ENCODE assay signal across 9 mouse cellular contexts in the genomic region with DNA sequence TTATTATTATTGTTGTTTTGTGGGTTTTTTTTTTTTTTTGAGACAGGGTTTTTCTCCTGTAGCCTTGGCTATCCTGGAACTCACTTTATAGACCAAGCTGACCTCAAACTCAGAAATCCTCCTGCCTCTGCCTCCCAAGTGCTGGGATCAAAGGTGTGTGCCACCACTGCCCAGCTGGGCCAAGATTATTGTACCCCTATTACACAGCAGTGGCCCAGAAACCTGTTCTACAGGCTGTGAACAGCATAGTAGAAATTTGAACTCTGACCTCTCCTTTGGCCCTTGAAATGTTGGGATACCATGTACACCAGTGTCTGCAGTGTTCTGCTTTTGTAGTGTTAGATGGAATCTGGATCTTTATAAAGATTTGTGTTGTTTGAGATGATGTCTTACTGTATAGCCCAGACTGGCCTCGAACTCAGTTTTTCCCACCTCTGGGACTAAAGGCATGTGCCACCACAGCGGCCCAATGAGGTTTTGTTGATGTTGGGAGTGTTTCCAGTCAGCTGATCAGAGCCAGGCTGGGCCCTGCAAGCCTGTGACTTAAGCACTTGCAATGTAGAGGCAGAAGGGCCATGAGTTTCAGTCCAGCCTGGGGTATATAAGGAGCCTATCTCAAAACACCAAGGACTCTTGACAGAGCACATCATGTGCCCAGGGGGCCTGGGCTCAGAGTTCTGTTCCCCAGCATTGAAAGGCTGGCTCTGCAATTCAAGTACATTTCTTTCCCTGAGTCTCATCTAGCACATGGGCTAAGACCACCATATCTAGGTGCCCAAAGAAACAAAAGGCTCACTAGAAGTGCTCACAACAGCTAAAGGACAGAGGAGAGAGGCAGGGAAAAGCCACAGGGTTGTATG. TPM values are rescaled to one million over a fixed set of nuclear protein-coding genes. Genes with fewer than 3 reads are reported as not detected.
DNase-seq lines count a peak whose midpoint lies in the region; ATAC-seq and TF ChIP-seq lines count a peak whose summit lies in the region.
"Had no signal": no experiment of that assay in that cellular context is flagged by ENCODE, and none has a peak within 500 bp of the region (broad histone marks: within the 10 kb centered on the region; RNA-seq: fewer than 3 reads in every experiment).

No protein-coding gene starts in this region.

- intact Hi-C loops in gastrocnemius, postnatal 14 days (cut with DNase I; ENCODE audit: low total_unique reads): loop anchor here (5.0 to 10.0 kb wide), 2 partner anchors 35 to 77 kb away; no protein-coding TSS in a partner anchor

- TF ChIP-seq EP300 in CH12.LX (IDR thresholded peaks at IDR 0.05; ENCODE audit: low read length): no peak

- no peak for TF ChIP-seq RAD21 in CH12.LX (IDR thresholded peaks at IDR 0.05; ENCODE audit: low read depth, low read length)

- no peak overlapping the region for H3K9ac ChIP-seq in forebrain, embryonic 11.5 days (ENCODE audit: low read length)
- no peak overlapping the region for H3K9ac ChIP-seq in CH12.LX (ENCODE audit: insufficient read depth, low read depth)
- no peak overlapping the region for H3K9ac ChIP-seq in heart, embryonic 14.5 days (ENCODE audit: low read length)
- no peak overlapping the region for H3K9ac ChIP-seq in midbrain, embryonic 11.5 days (ENCODE audit: low read length)

- in situ Hi-C loops in CH12.LX (cut with MboI; ENCODE audit: low pct_ligation_motif_present, low pct_unique_long_range_greater_than_20kb, low sequenced_read_pairs): no loop called here

- peaks cover 28% of the 10 kb centered on the region for H3K36me3 ChIP-seq in forebrain, embryonic 10.5 days (replicated peaks)
- no peaks in the 10 kb centered on the region for H3K36me3 ChIP-seq in forebrain, embryonic 11.5 days (ENCODE audit: control insufficient read depth, insufficient read depth, low read length)
- peaks cover 0 to 31% of the 10 kb centered on the region in 2 experiments for H3K36me3 ChIP-seq in CH12.LX (replicated peaks in 1 of 2; ENCODE audit: control insufficient read depth in 1 of 2, insufficient read depth in 1 of 2, low read length in 1 of 2)
- H3K36me3 ChIP-seq in heart, embryonic 14.5 days (ENCODE audit: control insufficient read depth, insufficient read depth, low read length): peaks cover 24% of the 10 kb centered on the region
- no peaks in the 10 kb centered on the region for H3K36me3 ChIP-seq in midbrain, embryonic 11.5 days (ENCODE audit: control insufficient read depth, insufficient read depth, low read length)

- H3K4me1 ChIP-seq in forebrain, embryonic 10.5 days: peaks cover 49% of the 10 kb centered on the region
- H3K4me1 ChIP-seq in forebrain, embryonic 11.5 days (replicated peaks; ENCODE audit: control insufficient read depth, insufficient read depth, low read length): peaks cover 15% of the 10 kb centered on the region
- peaks cover 8 to 32% of the 10 kb centered on the region in 2 experiments for H3K4me1 ChIP-seq in CH12.LX (ENCODE audit: control insufficient read depth in 1 of 2, insufficient read depth in 2 of 2)
- peaks cover 17 to 28% of the 10 kb centered on the region in 2 experiments for H3K4me1 ChIP-seq in heart, embryonic 14.5 days (ENCODE audit: control insufficient read depth in 2 of 2, insufficient read depth in 2 of 2, low read length in 2 of 2)
- H3K4me1 ChIP-seq in midbrain, embryonic 11.5 days (ENCODE audit: control insufficient read depth, insufficient read depth, low read length): peaks cover 21% of the 10 kb centered on the region

- peak overlapping the region; percentile 97; the same call in 1 of the 2 replicates for H3K4me3 ChIP-seq in forebrain, embryonic 10.5 days
- no peak overlapping the region for H3K4me3 ChIP-seq in forebrain, embryonic 11.5 days (ENCODE audit: low read depth, low read length)
- no peak overlapping the region for H3K4me3 ChIP-seq in CH12.LX (replicated peaks in 1 of 3; ENCODE audit: low read depth in 2 of 3, low read length in 2 of 3, poor library complexity in 1 of 3)
- H3K4me3 ChIP-seq in heart, embryonic 14.5 days (ENCODE audit: control insufficient read depth in 1 of 2, insufficient read depth in 1 of 2, low read depth in 1 of 2, low read length in 2 of 2): peak overlapping the region in 1 of 2 experiments; percentile 77; a peak in 1 of 4 replicates
- H3K4me3 ChIP-seq in midbrain, embryonic 11.5 days (ENCODE audit: low read depth, low read length): no peak overlapping the region

- TF ChIP-seq POLR2A in CH12.LX (IDR thresholded peaks at IDR 0.05; ENCODE audit: low read depth, low read length): no peak

- WGBS in forebrain, embryonic 10.5 days: 87% methylated on average over 2 of the region's 2 CpGs
- 92% methylated on average over 2 of the region's 2 CpGs for WGBS in forebrain, embryonic 11.5 days
- WGBS in heart, embryonic 14.5 days: 75% methylated on average over 2 of the region's 2 CpGs
- whole genome bisulfite sequencing in midbrain, embryonic 11.5 days: 93% methylated on average over 2 of the region's 2 CpGs

- H3K79me2 ChIP-seq in CH12.LX (replicated peaks; ENCODE audit: control insufficient read depth, extremely low read depth, insufficient read depth, poor library complexity, severe bottlenecking): peaks cover 23% of the 10 kb centered on the region

- H3K27me3 ChIP-seq in forebrain, embryonic 10.5 days (ENCODE audit: poor library complexity, severe bottlenecking): no peaks in the 10 kb centered on the region
- no peaks in the 10 kb centered on the region for H3K27me3 ChIP-seq in forebrain, embryonic 11.5 days (ENCODE audit: control insufficient read depth, insufficient read depth, low read length)
- H3K27me3 ChIP-seq in CH12.LX (replicated peaks): no peaks in the 10 kb centered on the region
- H3K27me3 ChIP-seq in heart, embryonic 14.5 days (ENCODE audit: control insufficient read depth, insufficient read depth, low read length): no peaks in the 10 kb centered on the region
- no peaks in the 10 kb centered on the region for H3K27me3 ChIP-seq in midbrain, embryonic 11.5 days (ENCODE audit: control insufficient read depth, insufficient read depth, low read length)

- no peak for ATAC-seq in forebrain, embryonic 11.5 days (replicated peaks; ENCODE audit: low FRiP score)
- no peak for ATAC-seq in heart, embryonic 14.5 days (ENCODE audit: insufficient number of reproducible peaks, insufficient read depth, low FRiP score, low read depth)
- ATAC-seq in midbrain, embryonic 11.5 days (ENCODE audit: low FRiP score): no peak

- TF ChIP-seq CTCF in CH12.LX (conservative IDR thresholded peaks at IDR 0.05 in 1 of 2, IDR thresholded peaks at IDR 0.05 in 1 of 2; ENCODE audit: low read depth in 2 of 2, low read length in 2 of 2): no peak

- no peak for DNase-seq in forebrain, embryonic 10.5 days (ENCODE audit: extremely low spot score, low spot score)
- no peak for DNase-seq in forebrain, embryonic 11.5 days (ENCODE audit: low spot score)
- DNase-seq in CH12.LX (ENCODE audit: extremely low read depth): no peak
- DNase-seq in midbrain, embryonic 11.5 days (ENCODE audit: low spot score, missing footprints): no peak
- no peak for DNase-seq in yolk sac, embryonic 10.5 days (ENCODE audit: low spot score)
- DNase-seq in gastrocnemius, postnatal 14 days: no peak
- no peak for DNase-seq in adrenal gland, postnatal 10 days

- no peak overlapping the region for H3K27ac ChIP-seq in forebrain, embryonic 10.5 days
- no peak overlapping the region for H3K27ac ChIP-seq in forebrain, embryonic 11.5 days (ENCODE audit: low read depth, low read length)
- no peak overlapping the region for H3K27ac ChIP-seq in CH12.LX (ENCODE audit: insufficient read depth, low read depth)
- peak overlapping the region in 1 of 2 experiments; percentile 15; a peak in 1 of 4 replicates for H3K27ac ChIP-seq in heart, embryonic 14.5 days (replicated peaks in 1 of 2; ENCODE audit: control insufficient read depth in 1 of 2, insufficient read depth in 1 of 2, low read depth in 2 of 2, low read length in 2 of 2)
- H3K27ac ChIP-seq in midbrain, embryonic 11.5 days (ENCODE audit: low read depth, low read length): no peak overlapping the region

- H3K4me2 ChIP-seq in forebrain, embryonic 11.5 days (ENCODE audit: low read depth, low read length, severe bottlenecking): no peak overlapping the region
- H3K4me2 ChIP-seq in CH12.LX (ENCODE audit: insufficient read depth, low read depth, poor library complexity, severe bottlenecking): peak overlapping the region; percentile 86
- H3K4me2 ChIP-seq in heart, embryonic 14.5 days (ENCODE audit: low read length): peak overlapping the region; percentile 85
- peak overlapping the region; percentile 65; the same call in 1 of the 2 replicates for H3K4me2 ChIP-seq in midbrain, embryonic 11.5 days

- H3K9me3 ChIP-seq in forebrain, embryonic 10.5 days: no peaks in the 10 kb centered on the region
- H3K9me3 ChIP-seq in forebrain, embryonic 11.5 days (ENCODE audit: control insufficient read depth, low read length): no peaks in the 10 kb centered on the region
- H3K9me3 ChIP-seq in CH12.LX (replicated peaks; ENCODE audit: low read length): no peaks in the 10 kb centered on the region
- no peaks in the 10 kb centered on the region for H3K9me3 ChIP-seq in heart, embryonic 14.5 days (ENCODE audit: control insufficient read depth, low read length)
- no peaks in the 10 kb centered on the region for H3K9me3 ChIP-seq in midbrain, embryonic 11.5 days (ENCODE audit: control insufficient read depth, low read length)

- dilution Hi-C loops in CH12.LX (cut with MboI; ENCODE audit: extremely low pct_ligation_motif_present, extremely low pct_unique_long_range_greater_than_20kb, low sequenced_read_pairs): no loop called here

RNA-seq across cellular contexts. Expression of a gene that starts 1.0 kb away (rescaled TPM):
- polyA plus RNA-seq in forebrain, embryonic 10.5 days (2016; fragmentation: Nextera tagmentation; extraction: Ambion mirVana): 0.02 TPM in 1 of 2 replicates, not detected in the other
- polyA plus RNA-seq in forebrain, embryonic 11.5 days (2014; fragmentation: Nextera tagmentation; extraction: Ambion mirVana): not detected in 2 replicates
- total RNA-seq in CH12.LX (2012; rRNA removed): not detected in 2 replicates
- not detected in 2 replicates for total RNA-seq in CH12.LX (2014; rRNA removed)
- polyA plus RNA-seq in CH12.LX (2012; ENCODE audit: insufficient read length, low read depth): 0.07 TPM in 1 of 2 replicates, not detected in the other
- polyA plus RNA-seq in heart, embryonic 14.5 days (2014; fragmentation: Nextera tagmentation; extraction: Ambion mirVana): not detected in 2 replicates
- polyA plus RNA-seq in midbrain, embryonic 11.5 days (2014; fragmentation: Nextera tagmentation; extraction: Ambion mirVana): 0.04 TPM in 1 of 2 replicates, not detected in the other
- total RNA-seq in gastrocnemius, postnatal 14 days (2021): under 1 TPM in 1 of 2 experiments, not detected in 1; 0.04 TPM
- total RNA-seq in adrenal gland, postnatal 10 days (2021): under 1 TPM; 0.15 to 0.30 TPM

RNA-seq across cellular contexts. Expression of a gene that starts 3.5 kb away (rescaled TPM):
- polyA plus RNA-seq in forebrain, embryonic 10.5 days (2016; fragmentation: Nextera tagmentation; extraction: Ambion mirVana): 49.6 and 50.9 TPM in 2 replicates
- 128 and 157 TPM in 2 replicates for polyA plus RNA-seq in forebrain, embryonic 11.5 days (2014; fragmentation: Nextera tagmentation; extraction: Ambion mirVana)
- 279 and 287 TPM in 2 replicates for total RNA-seq in CH12.LX (2012; rRNA removed)
- total RNA-seq in CH12.LX (2014; rRNA removed): 147 and 191 TPM in 2 replicates
- 255 and 283 TPM in 2 replicates for polyA plus RNA-seq in CH12.LX (2012; ENCODE audit: insufficient read length, low read depth)
- 122 and 137 TPM in 2 replicates for polyA plus RNA-seq in heart, embryonic 14.5 days (2014; fragmentation: Nextera tagmentation; extraction: Ambion mirVana)
- 119 and 138 TPM in 2 replicates for polyA plus RNA-seq in midbrain, embryonic 11.5 days (2014; fragmentation: Nextera tagmentation; extraction: Ambion mirVana)
- total RNA-seq in gastrocnemius, postnatal 14 days (2021): 10 to 100 TPM; 73.5 to 87.4 TPM
- total RNA-seq in adrenal gland, postnatal 10 days (2021): 100 to 1,000 TPM; 149 to 185 TPM

RNA-seq across cellular contexts. Expression of a gene that starts 16.1 kb away (rescaled TPM):
- not detected in 2 replicates for polyA plus RNA-seq in forebrain, embryonic 10.5 days (2016; fragmentation: Nextera tagmentation; extraction: Ambion mirVana)
- polyA plus RNA-seq in forebrain, embryonic 11.5 days (2014; fragmentation: Nextera tagmentation; extraction: Ambion mirVana): not detected in 2 replicates
- total RNA-seq in CH12.LX (2012; rRNA removed) (0.25 and 0.34 TPM in 2 replicates), CH12.LX (2014; rRNA removed) (0.31 TPM in 1 of 2 replicates, not detected in the other)
- polyA plus RNA-seq in CH12.LX (2012; ENCODE audit: insufficient read length, low read depth): 0.49 and 0.89 TPM in 2 replicates
- not detected in 2 replicates for polyA plus RNA-seq in heart, embryonic 14.5 days (2014; fragmentation: Nextera tagmentation; extraction: Ambion mirVana)
- polyA plus RNA-seq in midbrain, embryonic 11.5 days (2014; fragmentation: Nextera tagmentation; extraction: Ambion mirVana): not detected in 2 replicates
- not detected for total RNA-seq in gastrocnemius, postnatal 14 days (2021)
- total RNA-seq in adrenal gland, postnatal 10 days (2021): not detected
- total RNA-seq: heart, adult 18-20 months had no signal

RNA-seq across cellular contexts. Expression of a gene that starts 21.3 kb away (rescaled TPM):
- polyA plus RNA-seq in forebrain, embryonic 10.5 days (2016; fragmentation: Nextera tagmentation; extraction: Ambion mirVana): 0.38 and 0.68 TPM in 2 replicates
- polyA plus RNA-seq in forebrain, embryonic 11.5 days (2014; fragmentation: Nextera tagmentation; extraction: Ambion mirVana): 0.13 and 0.37 TPM in 2 replicates
- total RNA-seq in CH12.LX (2012; rRNA removed) (3.8 and 4.7 TPM in 2 replicates), CH12.LX (2014; rRNA removed) (2.3 and 3.1 TPM in 2 replicates)
- polyA plus RNA-seq in CH12.LX (2012; ENCODE audit: insufficient read length, low read depth): 6.5 TPM in 2 replicates
- 0.08 and 0.23 TPM in 2 replicates for polyA plus RNA-seq in heart, embryonic 14.5 days (2014; fragmentation: Nextera tagmentation; extraction: Ambion mirVana)
- polyA plus RNA-seq in midbrain, embryonic 11.5 days (2014; fragmentation: Nextera tagmentation; extraction: Ambion mirVana): 0.16 TPM in 1 of 2 replicates, not detected in the other
- 1 to 10 TPM; 2.9 to 3.4 TPM for total RNA-seq in gastrocnemius, postnatal 14 days (2021)
- 1 to 10 TPM; 2.4 to 2.8 TPM for total RNA-seq in adrenal gland, postnatal 10 days (2021)

RNA-seq across cellular contexts. Expression of a gene that starts 29.2 kb away (rescaled TPM):
- polyA plus RNA-seq in forebrain, embryonic 10.5 days (2016; fragmentation: Nextera tagmentation; extraction: Ambion mirVana): 336 and 339 TPM in 2 replicates
- 318 and 346 TPM in 2 replicates for polyA plus RNA-seq in forebrain, embryonic 11.5 days (2014; fragmentation: Nextera tagmentation; extraction: Ambion mirVana)
- total RNA-seq in CH12.LX (2012; rRNA removed) (135 and 168 TPM in 2 replicates), CH12.LX (2014; rRNA removed) (134 and 143 TPM in 2 replicates)
- 240 and 256 TPM in 2 replicates for polyA plus RNA-seq in CH12.LX (2012; ENCODE audit: insufficient read length, low read depth)
- polyA plus RNA-seq in heart, embryonic 14.5 days (2014; fragmentation: Nextera tagmentation; extraction: Ambion mirVana): 316 and 334 TPM in 2 replicates
- 305 and 326 TPM in 2 replicates for polyA plus RNA-seq in midbrain, embryonic 11.5 days (2014; fragmentation: Nextera tagmentation; extraction: Ambion mirVana)
- total RNA-seq in gastrocnemius, postnatal 14 days (2021): 10 to 100 TPM; 65.9 to 77.0 TPM
- 10 to 100 TPM; 91.5 to 94.7 TPM for total RNA-seq in adrenal gland, postnatal 10 days (2021)
